Mouse (Mus musculus) neural tube, embryonic 15.5 days (tissue): ENCODE measurements at regions not wholly inside any gene's neighbourhood (a gene's known extent, or its start where the extent isn't known, plus 50 kb on each side); places are given as distances from the start of the nearest gene placed in this dataset.
A peak's percentile ranks its signal among the peaks of the same experiment; 100 is the strongest.
"Not testable (repeated sequence)": the region's sequence is repeated elsewhere in the genome, so short reads cannot be mapped to it uniquely, and the experiment has no call there.

ENCODE experiments used
- ATAC-seq: fragments of 200-750 bp; cut with Nextera tagmentation; 2 replicates; pipeline ENCODE4 v1.8.0; 2017; ENCODE audit warnings: mild to moderate bottlenecking, moderate TSS enrichment, moderate library complexity; ENCODE audit not compliant: low FRiP score
- H3K27ac ChIP-seq: fragments of 300-500 bp; sonication (generic); replicated peaks from 2 replicates; pipeline ENCODE4 v1.5.1; 2015; ENCODE audit warnings: mild to moderate bottlenecking, inconsistent platforms
- H3K27me3 ChIP-seq: fragments of 300-500 bp; sonication (generic); replicated peaks from 2 replicates; pipeline ENCODE4 v1.6.1; 2015; ENCODE audit warnings: inconsistent platforms
- H3K36me3 ChIP-seq: fragments of 300-500 bp; sonication (generic); 2 replicates; pipeline ENCODE4 v1.6.1; 2015; ENCODE audit warnings: inconsistent platforms
- H3K4me1 ChIP-seq: fragments of 300-500 bp; sonication (generic); 2 replicates; pipeline ENCODE4 v1.6.1; 2015; ENCODE audit warnings: inconsistent platforms
- H3K4me2 ChIP-seq: fragments of 300-500 bp; sonication (generic); 2 replicates; pipeline ENCODE4 v1.6.1; 2015; ENCODE audit warnings: inconsistent platforms, mild to moderate bottlenecking, moderate library complexity
- H3K4me3 ChIP-seq: fragments of 300-500 bp; sonication (generic); replicated peaks from 2 replicates; pipeline ENCODE4 v1.5.1; 2015; ENCODE audit warnings: mild to moderate bottlenecking, inconsistent platforms
- H3K9ac ChIP-seq: fragments of 300-500 bp; sonication (generic); replicated peaks from 2 replicates; pipeline ENCODE4 v1.6.1; 2015; ENCODE audit warnings: mild to moderate bottlenecking, inconsistent platforms
- H3K9me3 ChIP-seq: fragments of 300-500 bp; sonication (generic); replicated peaks from 2 replicates; pipeline ENCODE4 v1.6.1; 2016; ENCODE audit warnings: inconsistent platforms
- WGBS: fragments of 180-500 bp; shearing (Covaris S2); methylation state at CpG from one replicate; pipeline ENCODE4 v1.1.7; 2015; ENCODE audit warnings: mixed read lengths; 5-methylcytosine and 5-hydroxymethylcytosine counted together

GRCm38 (mm10) chr1:152235212-152235792 is 145.4 kb upstream of the 1700025G04Rik start:
- H3K36me3 ChIP-seq = no peaks in the 10 kb centered on the region
- no peak overlapping the region for H3K4me2 ChIP-seq
- no peaks in the 10 kb centered on the region for H3K27me3 ChIP-seq
- no peak overlapping the region for H3K4me3 ChIP-seq
- H3K4me1 ChIP-seq = peaks cover 19% of the 10 kb centered on the region
- no peaks in the 10 kb centered on the region for H3K9me3 ChIP-seq
- H3K27ac ChIP-seq = no peak overlapping the region
- no peak for ATAC-seq
- H3K9ac ChIP-seq = no peak overlapping the region
- 42% methylated on average over 4 of the region's 4 CpGs for WGBS

- Histone ChIP-seq H3K4me1 (peaks cover 19% of the 10 kb centered on the region), H3K4me2 (no peak overlapping the region), H3K27ac (no peak overlapping the region), H3K9ac (no peak overlapping the region), H3K9me3 (no peaks in the 10 kb centered on the region), H3K27me3 (no peaks in the 10 kb centered on the region), H3K4me3 (no peak overlapping the region), H3K36me3 (no peaks in the 10 kb centered on the region)
- ATAC-seq = no peak
- WGBS = 83% methylated on average over 2 of the region's 2 CpGs
Observed at GRCm38 (mm10) chr1:152234716-152235115, 144.8 kb upstream of the 1700025G04Rik start.

GRCm38 (mm10) chr1:152231717-152232202 is 141.8 kb upstream of the 1700025G04Rik start:
- no peak overlapping the region for H3K9ac ChIP-seq
- H3K9me3 ChIP-seq = no peaks in the 10 kb centered on the region
- ATAC-seq = no peak
- no peak overlapping the region for H3K4me2 ChIP-seq
- H3K4me3 ChIP-seq = no peak overlapping the region
- no peak overlapping the region for H3K27ac ChIP-seq
- no peaks in the 10 kb centered on the region for H3K36me3 ChIP-seq
- 58% methylated on average over 11 of the region's 11 CpGs for WGBS
- H3K4me1 ChIP-seq = peaks cover 19% of the 10 kb centered on the region
- H3K27me3 ChIP-seq = no peaks in the 10 kb centered on the region

- no peak overlapping the region for H3K9ac ChIP-seq
- no peak overlapping the region for H3K4me3 ChIP-seq
- no peaks in the 10 kb centered on the region for H3K9me3 ChIP-seq
- no peaks in the 10 kb centered on the region for H3K36me3 ChIP-seq
- peaks cover 5% of the 10 kb centered on the region; the same call in 1 of the 2 replicates for H3K4me1 ChIP-seq
- H3K27ac ChIP-seq = no peak overlapping the region
- H3K27me3 ChIP-seq = no peaks in the 10 kb centered on the region
- no peak overlapping the region for H3K4me2 ChIP-seq
- WGBS = 41% methylated on average over 2 of the region's 2 CpGs
- ATAC-seq = no peak
Observed at GRCm38 (mm10) chr1:152229709-152230108, 139.8 kb upstream of the 1700025G04Rik start.

GRCm38 (mm10) chr1:152226049-152226448 is 136.1 kb upstream of the 1700025G04Rik start:
- no peak overlapping the region for H3K4me3 ChIP-seq
- 94% methylated on average over 3 of the region's 3 CpGs for WGBS
- no peak overlapping the region for H3K9ac ChIP-seq
- ATAC-seq = no peak
- no peak overlapping the region for H3K4me2 ChIP-seq
- H3K9me3 ChIP-seq = no peaks in the 10 kb centered on the region
- no peaks in the 10 kb centered on the region for H3K27me3 ChIP-seq
- H3K4me1 ChIP-seq = no peaks in the 10 kb centered on the region
- H3K27ac ChIP-seq = no peak overlapping the region
- no peaks in the 10 kb centered on the region for H3K36me3 ChIP-seq

GRCm38 (mm10) chr1:152223666-152224065 is 133.7 kb upstream of the 1700025G04Rik start:
- Histone ChIP-seq H3K4me1 (no peaks in the 10 kb centered on the region), H3K4me2 (no peak overlapping the region), H3K36me3 (no peaks in the 10 kb centered on the region), H3K27ac (no peak overlapping the region), H3K27me3 (no peaks in the 10 kb centered on the region), H3K9me3 (no peaks in the 10 kb centered on the region), H3K4me3 (no peak overlapping the region), H3K9ac (no peak overlapping the region)
- 71% methylated on average over 1 of the region's 1 CpGs for WGBS
- ATAC-seq = no peak

GRCm38 (mm10) chr1:152220804-152221565 is 131.1 kb upstream of the 1700025G04Rik start:
- H3K9me3 ChIP-seq = no peaks in the 10 kb centered on the region
- ATAC-seq = no peak
- no peak overlapping the region for H3K27ac ChIP-seq

GRCm38 (mm10) chr1:152219752-152220151 is 129.8 kb upstream of the 1700025G04Rik start:
- H3K9ac ChIP-seq, H3K9me3 ChIP-seq, H3K4me1 ChIP-seq, ATAC-seq, H3K27me3 ChIP-seq, H3K4me2 ChIP-seq, H3K36me3 ChIP-seq, H3K27ac ChIP-seq, H3K4me3 ChIP-seq: not testable (repeated sequence)
- 45% methylated on average over 3 of the region's 5 CpGs for WGBS

More at GRCm38 (mm10) chr1:152220804-152221565, 131.1 kb upstream of the 1700025G04Rik start:
- Histone ChIP-seq H3K4me1 (no peaks in the 10 kb centered on the region), H3K9ac (no peak overlapping the region), H3K36me3 (no peaks in the 10 kb centered on the region), H3K4me3 (no peak overlapping the region), H3K27me3 (no peaks in the 10 kb centered on the region), H3K4me2 (no peak overlapping the region)
- WGBS = 77% methylated on average over 14 of the region's 14 CpGs

- Histone ChIP-seq H3K36me3 (no peaks in the 10 kb centered on the region), H3K27me3 (no peaks in the 10 kb centered on the region), H3K9ac (no peak overlapping the region), H3K4me2 (no peak overlapping the region), H3K4me1 (no peaks in the 10 kb centered on the region), H3K4me3 (no peak overlapping the region), H3K27ac (no peak overlapping the region), H3K9me3 (no peaks in the 10 kb centered on the region)
- 70% methylated on average over 4 of the region's 4 CpGs for WGBS
- ATAC-seq = no peak
Observed at GRCm38 (mm10) chr1:152217404-152217803, 127.5 kb upstream of the 1700025G04Rik start.

GRCm38 (mm10) chr1:152214376-152214775 is 124.5 kb upstream of the 1700025G04Rik start:
- Histone ChIP-seq H3K4me3 (no peak overlapping the region), H3K27ac (no peak overlapping the region), H3K4me2 (no peak overlapping the region), H3K9ac (no peak overlapping the region), H3K27me3 (no peaks in the 10 kb centered on the region), H3K9me3 (no peaks in the 10 kb centered on the region), H3K4me1 (no peaks in the 10 kb centered on the region), H3K36me3 (no peaks in the 10 kb centered on the region)
- ATAC-seq = no peak
- WGBS = 78% methylated on average over 2 of the region's 2 CpGs

- Histone ChIP-seq H3K9me3 (0 out of 2 replicates have a peak, but pooled peaks cover 9% of the 10 kb centered on the region), H3K27me3 (no peaks in the 10 kb centered on the region), H3K27ac (no peak overlapping the region), H3K36me3 (no peaks in the 10 kb centered on the region), H3K4me2 (no peak overlapping the region), H3K4me1 (no peaks in the 10 kb centered on the region), H3K9ac (no peak overlapping the region), H3K4me3 (no peak overlapping the region)
- 58% methylated on average over 2 of the region's 2 CpGs for WGBS
- 0 out of 2 replicates have a peak, but pooled peaks have one; percentile 38 for ATAC-seq
Observed at GRCm38 (mm10) chr1:152203187-152203586, 113.3 kb upstream of the 1700025G04Rik start.

- ATAC-seq = no peak
- H3K9ac ChIP-seq = no peak overlapping the region
- H3K4me1 ChIP-seq = peaks cover 5% of the 10 kb centered on the region; the same call in 1 of the 2 replicates
- WGBS = 29% methylated on average over 6 of the region's 6 CpGs
- no peaks in the 10 kb centered on the region for H3K36me3 ChIP-seq
- no peak overlapping the region for H3K4me2 ChIP-seq
- H3K27me3 ChIP-seq = no peaks in the 10 kb centered on the region
- no peaks in the 10 kb centered on the region for H3K9me3 ChIP-seq
- H3K4me3 ChIP-seq = no peak overlapping the region
- no peak overlapping the region for H3K27ac ChIP-seq
Observed at GRCm38 (mm10) chr1:152188700-152189099, 98.8 kb upstream of the 1700025G04Rik start.
